Mouse (Mus musculus): ENCODE measurements around the gene Grip1.

Gene Grip1

DNA sequence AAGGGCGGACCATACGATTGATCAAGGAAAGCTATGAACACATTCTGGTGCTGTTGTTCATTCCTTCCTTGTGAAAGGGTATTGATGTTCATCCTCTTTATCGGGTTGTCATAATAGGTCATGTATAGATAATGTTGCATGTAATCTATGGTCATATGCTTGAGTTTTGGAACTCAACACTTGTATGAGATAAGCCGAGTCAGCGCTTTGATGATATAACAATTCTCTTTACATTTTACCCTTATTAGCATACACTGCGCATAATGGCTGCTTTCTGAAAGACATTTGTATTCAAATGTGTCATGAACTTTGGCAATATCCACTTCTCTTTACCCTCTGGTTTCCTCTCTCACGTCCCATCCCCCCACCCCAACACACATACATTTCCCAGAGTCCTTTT, 111.2 kb downstream of the Grip1 start:
- DNase-seq (ENCODE audit: low spot score in 2 of 2): no peak

DNA sequence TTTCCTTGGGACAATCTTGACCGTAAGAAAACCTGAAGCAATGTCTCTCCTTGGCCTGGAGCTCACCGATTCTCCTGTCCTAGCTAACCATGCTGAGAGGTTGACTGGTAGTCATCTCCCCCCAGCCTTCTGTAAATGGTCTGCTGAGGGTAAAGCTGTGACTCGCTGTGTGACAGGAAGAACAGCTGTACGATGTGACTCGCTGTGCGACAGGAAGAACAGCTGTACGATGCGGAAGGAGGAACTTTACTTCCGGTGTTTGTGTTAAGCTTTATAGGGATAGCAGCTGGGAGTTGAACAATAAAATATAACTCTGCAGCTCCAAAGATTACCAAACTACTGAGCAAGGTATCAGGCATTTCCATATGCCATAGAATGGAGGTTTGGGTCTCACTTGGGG, 119.5 kb downstream of the Grip1 start:
- no peak for DNase-seq (ENCODE audit: low spot score in 2 of 2)

DNA sequence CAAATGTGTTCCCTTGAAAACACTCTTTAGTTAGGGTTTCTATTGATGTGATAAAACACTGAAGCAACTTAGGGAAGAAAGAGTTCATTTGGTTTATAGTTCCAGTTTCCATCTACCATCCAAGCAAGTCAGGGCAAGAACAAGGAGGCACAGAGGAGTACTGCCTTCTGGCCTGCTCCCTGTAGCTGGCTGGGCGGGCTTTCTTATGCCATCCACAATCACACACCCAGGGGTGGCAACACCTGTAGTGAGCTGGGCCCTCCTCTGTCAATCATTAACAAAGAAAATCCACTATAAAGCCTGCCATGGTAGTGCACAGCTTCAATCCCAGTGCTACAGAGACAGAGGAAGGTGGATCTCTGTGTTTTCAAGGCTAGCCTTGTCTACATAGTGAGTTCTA, 122.2 kb downstream of the Grip1 start:
- DNase-seq (ENCODE audit: low spot score in 2 of 2): no peak

DNA sequence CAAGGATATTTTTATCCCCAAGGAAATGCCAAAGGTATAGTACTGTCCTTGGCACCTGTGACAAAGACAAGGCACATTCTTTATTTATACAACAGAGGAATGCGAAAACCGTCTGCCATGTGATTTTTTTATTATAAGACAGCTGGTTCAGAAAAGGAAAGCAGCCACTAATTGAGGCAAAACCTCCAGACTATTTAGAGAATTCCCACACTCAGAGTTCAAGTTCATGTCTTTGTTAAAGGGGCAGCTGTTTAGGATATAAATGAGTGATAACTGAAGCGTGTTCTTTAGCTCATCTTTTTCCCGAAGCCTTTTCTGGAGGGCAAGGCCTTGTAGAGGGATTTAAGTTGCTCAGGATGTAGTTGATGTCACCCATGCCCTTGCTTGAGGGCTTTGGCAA, 126.4 kb downstream of the Grip1 start:
- no peak for DNase-seq (ENCODE audit: low spot score in 2 of 2)

DNA sequence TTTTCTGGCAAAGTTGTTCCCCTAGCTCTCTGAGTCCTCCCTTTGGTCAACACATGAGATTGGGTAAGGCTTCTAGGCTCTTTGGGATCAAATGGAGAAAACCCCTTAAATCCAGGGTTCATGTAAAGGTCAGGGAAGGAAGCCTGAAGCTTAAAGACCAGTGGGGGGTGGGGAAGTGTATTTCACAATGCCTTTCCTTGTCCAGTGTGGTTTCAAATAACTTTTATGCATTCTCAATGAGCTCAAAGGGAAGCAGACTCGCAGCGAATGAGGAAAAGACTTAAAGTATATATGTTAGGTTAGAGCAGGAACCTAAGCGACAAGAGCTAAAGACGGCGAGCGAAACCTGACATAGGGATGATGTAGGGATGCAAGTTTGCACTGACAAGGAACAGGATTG, 131.0 kb downstream of the Grip1 start:
- no peak for DNase-seq (ENCODE audit: low spot score in 2 of 2)

- DNase-seq (ENCODE audit: low spot score in 2 of 2): no peak
Observed at GRCm38 (mm10) chr10:119586976-119587375, 133.3 kb downstream of the Grip1 start.

DNA sequence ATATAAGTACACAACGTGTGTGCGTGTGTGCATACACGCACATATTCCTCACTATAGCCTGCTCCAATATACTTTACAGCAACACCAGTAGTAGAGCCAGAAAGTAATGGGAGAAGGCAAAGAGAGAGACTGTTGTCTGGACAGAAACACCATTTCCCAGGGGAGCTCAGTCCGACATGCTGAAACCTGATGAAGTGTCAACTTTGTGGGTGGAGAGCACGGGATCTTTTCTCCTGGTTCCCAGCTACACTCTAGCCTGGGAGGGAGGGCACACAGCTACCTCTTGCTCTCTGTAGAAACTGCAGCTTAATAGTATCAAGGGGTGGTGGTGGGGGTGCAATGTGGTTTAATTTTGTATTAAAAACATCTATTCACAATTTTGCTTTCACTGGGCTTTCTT, 143.2 kb downstream of the Grip1 start:
- DNase-seq (ENCODE audit: low spot score in 2 of 2): no peak

- DNase-seq (ENCODE audit: low spot score in 2 of 2): no peak
Observed at GRCm38 (mm10) chr10:119607501-119607900, 153.9 kb downstream of the Grip1 start.

DNA sequence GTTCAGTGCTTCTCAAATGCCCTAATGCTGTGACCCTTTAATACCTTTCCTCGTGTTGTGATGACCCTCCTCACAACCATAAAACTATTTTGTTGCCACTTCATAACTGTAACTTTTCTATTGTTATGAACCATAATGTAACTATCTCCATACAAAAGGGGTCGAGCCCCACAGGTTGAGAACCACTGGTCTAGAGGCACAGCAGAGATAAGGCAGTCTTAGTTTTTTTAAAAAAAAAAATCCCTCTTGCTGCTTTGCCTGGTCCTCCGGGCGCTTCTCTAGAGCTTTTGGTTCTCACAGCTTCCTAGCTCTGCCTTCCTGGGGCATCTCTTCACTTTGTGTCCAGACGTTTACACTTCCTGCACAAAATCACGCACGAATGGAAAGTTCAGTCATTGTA, 155.4 kb downstream of the Grip1 start:
- no peak for DNase-seq (ENCODE audit: low spot score in 2 of 2)

- no peak for DNase-seq (ENCODE audit: low spot score in 2 of 2)
Observed at GRCm38 (mm10) chr10:119610279-119610895, 156.8 kb downstream of the Grip1 start.

- DNase-seq (ENCODE audit: low spot score in 2 of 2): no peak
Observed at GRCm38 (mm10) chr10:119612034-119612433, 158.4 kb downstream of the Grip1 start.

DNA sequence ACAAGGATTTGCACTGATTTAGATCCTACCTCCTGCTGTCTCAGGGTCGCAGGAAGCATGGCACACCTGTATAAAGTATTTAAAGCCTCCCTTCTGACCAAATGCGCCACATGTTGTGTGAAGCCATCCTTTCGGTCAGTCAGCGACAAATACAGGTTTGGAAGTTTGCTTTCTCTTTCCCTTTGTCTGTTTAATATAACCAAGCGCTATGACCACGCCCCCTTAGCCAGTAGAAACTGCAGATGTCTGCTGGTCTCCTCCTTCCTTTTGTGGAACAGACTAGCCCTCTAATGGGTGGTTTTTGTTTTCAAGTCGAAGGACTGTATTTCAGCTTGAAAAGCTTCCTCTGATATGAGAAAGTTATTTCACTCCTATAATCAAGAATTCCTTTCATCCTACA, 161.1 kb downstream of the Grip1 start:
- no peak for DNase-seq (ENCODE audit: low spot score in 2 of 2)

GRCm38 (mm10) chr10:119615240-119615885, 161.7 kb downstream of the Grip1 start:
- no peak for DNase-seq (ENCODE audit: low spot score in 2 of 2)

GRCm38 (mm10) chr10:119616078-119616477, 162.4 kb downstream of the Grip1 start:
- no peak for DNase-seq (ENCODE audit: low spot score in 2 of 2)

DNA sequence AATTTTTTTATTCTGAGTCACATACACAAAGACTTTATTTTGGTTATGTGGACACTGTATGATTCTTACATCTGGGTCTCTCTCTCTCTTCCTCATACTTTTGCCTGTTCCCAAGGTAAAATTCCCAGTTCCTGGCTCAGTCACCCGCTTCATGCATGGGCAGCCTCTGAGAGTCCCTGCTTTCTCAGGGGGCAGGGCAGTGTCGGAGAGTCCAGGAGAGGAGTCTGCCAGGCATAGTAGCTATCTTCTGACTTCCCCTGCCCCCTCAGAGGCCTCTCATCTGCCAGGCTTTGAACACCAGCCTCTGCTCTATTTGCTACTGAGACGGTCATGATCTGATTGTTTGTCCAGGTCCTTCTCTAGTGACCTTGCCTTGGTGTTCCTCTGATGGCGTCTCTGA, 175.0 kb downstream of the Grip1 start:
- no peak for DNase-seq (ENCODE audit: low spot score in 2 of 2)

GRCm38 (mm10) chr10:119630401-119630800, 176.8 kb downstream of the Grip1 start:
- DNase-seq (ENCODE audit: low spot score in 2 of 2): no peak

GRCm38 (mm10) chr10:119631966-119632365, 178.3 kb downstream of the Grip1 start:
- no peak for DNase-seq (ENCODE audit: low spot score in 2 of 2)

- DNase-seq (ENCODE audit: low spot score in 2 of 2): no peak
Observed at GRCm38 (mm10) chr10:119634544-119634943, 180.9 kb downstream of the Grip1 start.

GRCm38 (mm10) chr10:119640534-119640933, 186.9 kb downstream of the Grip1 start:
- DNase-seq (ENCODE audit: low spot score in 2 of 2): no peak

- no peak for DNase-seq (ENCODE audit: low spot score in 2 of 2)
Observed at GRCm38 (mm10) chr10:119641011-119641410, 187.4 kb downstream of the Grip1 start.

DNA sequence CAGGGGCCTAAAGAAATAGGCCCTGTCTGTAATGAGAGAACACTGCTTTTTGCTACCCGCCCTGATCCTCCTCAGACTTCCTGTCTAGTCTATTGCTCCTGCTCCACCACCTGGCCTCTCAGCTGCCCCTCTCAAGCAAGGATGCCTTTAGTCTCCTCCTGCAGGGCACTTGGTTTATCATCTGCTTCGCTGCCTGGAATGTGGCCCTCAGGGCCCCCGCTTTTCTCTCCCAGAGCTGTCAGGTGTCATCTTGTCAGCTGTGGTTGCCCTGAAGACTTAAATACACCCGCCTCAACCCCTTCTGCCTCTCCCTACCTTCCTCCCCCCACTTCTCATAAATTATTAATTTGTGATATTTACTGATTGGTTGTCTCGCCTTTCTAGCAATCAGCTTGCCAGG, 190.7 kb downstream of the Grip1 start:
- DNase-seq (ENCODE audit: low spot score in 2 of 2): no peak

- DNase-seq (ENCODE audit: low spot score in 2 of 2): peak in 1 of 2 experiments; percentile 20
Observed at GRCm38 (mm10) chr10:119646500-119647439, 193.1 kb downstream of the Grip1 start.
